Mouse (Mus musculus): ENCODE results near the gene Gstm4. TPM values are rescaled to one million over a fixed set of nuclear protein-coding genes. Genes with fewer than 3 reads are reported as not detected.

The Gstm4 gene
- polyA plus RNA-seq (2012; rRNA removed; ENCODE audit: low replicate concordance) = 28.3 and 47.0 TPM in 2 replicates

GRCm38 (mm10) chr3:108044394-108045140, at the start of gene Gstm4:
TSS of gene Gstm4 (minus strand) at chr3:108044894.

DNA sequence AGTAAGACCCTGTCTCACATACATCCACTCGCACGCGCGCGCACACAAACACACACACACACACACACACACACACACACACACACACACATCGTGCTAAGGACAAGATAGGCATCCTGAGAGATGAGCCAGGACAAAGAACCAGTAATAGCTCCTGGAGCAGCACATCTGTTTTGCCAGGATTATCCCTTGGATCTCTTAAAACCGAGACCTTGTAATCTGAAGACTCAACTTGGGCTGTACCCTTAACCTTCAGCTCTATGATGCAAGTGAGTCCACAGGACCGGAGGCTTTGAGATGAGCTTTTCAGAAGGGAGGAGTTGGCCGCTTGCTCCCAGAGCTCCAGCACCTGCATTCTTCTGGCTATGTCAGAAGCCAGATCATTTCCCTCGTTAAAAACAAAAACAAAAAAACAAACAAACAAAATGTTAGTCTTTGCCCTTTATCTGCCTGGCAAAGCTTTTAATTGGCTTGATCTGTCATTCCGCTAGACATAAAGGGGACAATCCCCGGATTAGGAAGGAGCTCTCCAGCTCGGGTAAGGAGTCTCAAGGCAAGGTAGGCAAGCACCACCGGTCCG, 47.9 kb upstream of the Gstm4 start, which contains the start of gene Gnat2:
Gnat2 (plus strand) TSS at position 254 of the 580 bp plus-strand sequence.

GRCm38 (mm10) chr3:108086470-108086979, 41.8 kb upstream of the Gstm4 start, which contains the start of gene Ampd2:
TSS of gene Ampd2 (minus strand) at chr3:108086651.

GRCm38 (mm10) chr3:108017473-108018189, 27.1 kb downstream of the Gstm4 start, which contains the start of gene Gstm1:
TSS of gene Gstm1 (minus strand) at chr3:108017973.

Other genes with a start within 250 kb of the Gstm4 start
- 0.08 TPM in 1 of 2 replicates, not detected in the other for gene Eps8l3, start 167.7 kb downstream of the Gstm4 start, polyA plus RNA-seq (2012; rRNA removed; ENCODE audit: low replicate concordance)
- 53.6 and 82.3 TPM in 2 replicates for gene Gstm5, start 149.1 kb downstream of the Gstm4 start, polyA plus RNA-seq (2012; rRNA removed; ENCODE audit: low replicate concordance)
- 17.0 and 213 TPM in 2 replicates for gene Gstm7, start 113.1 kb downstream of the Gstm4 start, polyA plus RNA-seq (2012; rRNA removed; ENCODE audit: low replicate concordance)
- 2.5 and 5.5 TPM in 2 replicates for gene Gstm6, start 101.1 kb downstream of the Gstm4 start, polyA plus RNA-seq (2012; rRNA removed; ENCODE audit: low replicate concordance)
- gene Gstm3, start 75.6 kb downstream of the Gstm4 start, polyA plus RNA-seq (2012; rRNA removed; ENCODE audit: low replicate concordance) = not detected in 2 replicates
- 306 and 436 TPM in 2 replicates for gene Gstm2, start 58.4 kb downstream of the Gstm4 start, polyA plus RNA-seq (2012; rRNA removed; ENCODE audit: low replicate concordance)
- gene Gstm1, start 26.9 kb downstream of the Gstm4 start, polyA plus RNA-seq (2012; rRNA removed; ENCODE audit: low replicate concordance) = 822 and 1,255 TPM in 2 replicates
- 82.8 and 163 TPM in 2 replicates for gene Ampd2, start 41.8 kb upstream of the Gstm4 start, polyA plus RNA-seq (2012; rRNA removed; ENCODE audit: low replicate concordance)
- gene Gnat2, start 47.9 kb upstream of the Gstm4 start, polyA plus RNA-seq (2012; rRNA removed; ENCODE audit: low replicate concordance) = 0.16 and 0.91 TPM in 2 replicates
- 24.6 and 33.8 TPM in 2 replicates for gene Gnai3, start 101.3 kb upstream of the Gstm4 start, polyA plus RNA-seq (2012; rRNA removed; ENCODE audit: low replicate concordance)
- not detected in 2 replicates for gene Gpr61, start 110.0 kb upstream of the Gstm4 start, polyA plus RNA-seq (2012; rRNA removed; ENCODE audit: low replicate concordance)
- gene Amigo1, start 141.4 kb upstream of the Gstm4 start, polyA plus RNA-seq (2012; rRNA removed; ENCODE audit: low replicate concordance) = 9.1 and 22.1 TPM in 2 replicates
- 6.8 and 8.5 TPM in 2 replicates for gene Cyb561d1, start 156.3 kb upstream of the Gstm4 start, polyA plus RNA-seq (2012; rRNA removed; ENCODE audit: low replicate concordance)
- 4.9 and 18.9 TPM in 2 replicates for gene Atxn7l2, start 166.0 kb upstream of the Gstm4 start, polyA plus RNA-seq (2012; rRNA removed; ENCODE audit: low replicate concordance)
- gene Sypl2, start 181.8 kb upstream of the Gstm4 start, polyA plus RNA-seq (2012; rRNA removed; ENCODE audit: low replicate concordance) = 0.20 and 0.55 TPM in 2 replicates
- gene Psma5, start 212.0 kb upstream of the Gstm4 start, polyA plus RNA-seq (2012; rRNA removed; ENCODE audit: low replicate concordance) = 69.4 and 79.0 TPM in 2 replicates
- 95.9 and 169 TPM in 2 replicates for gene Sort1, start 239.2 kb upstream of the Gstm4 start, polyA plus RNA-seq (2012; rRNA removed; ENCODE audit: low replicate concordance)